In genomic region chr9:109128211-109128610, GRCm38 (mm10) we compare ENCODE assay signal across 10 mouse cellular contexts. TPM values are rescaled to one million over a fixed set of nuclear protein-coding genes. Genes with fewer than 3 reads are reported as not detected.
DNase-seq lines count a peak whose midpoint lies in the region; ATAC-seq and TF ChIP-seq lines count a peak whose summit lies in the region.
"Had no signal": no experiment of that assay in that cellular context is flagged by ENCODE, and none has a peak within 500 bp of the region (broad histone marks: within the 10 kb centered on the region; RNA-seq: fewer than 3 reads in every experiment).

No protein-coding gene starts in this region.

- no peak for ATAC-seq in forebrain, postnatal 0 days
- no peak for ATAC-seq in forebrain, embryonic 12.5 days (ENCODE audit: low FRiP score)

- WGBS in forebrain, postnatal 0 days = 64% methylated on average over 3 of the region's 3 CpGs
- 55% methylated on average over 3 of the region's 3 CpGs for WGBS in forebrain, embryonic 12.5 days

- no peaks in the 10 kb centered on the region for H3K27me3 ChIP-seq in forebrain, postnatal 0 days (ENCODE audit: insufficient read depth, low read length)
- no peaks in the 10 kb centered on the region for H3K27me3 ChIP-seq in forebrain, embryonic 12.5 days
- no peaks in the 10 kb centered on the region for H3K27me3 ChIP-seq in E14TG2a.4 (ENCODE audit: insufficient read depth, low read length)
- H3K27me3 ChIP-seq: midbrain, embryonic 12.5 days had no signal

- no peak overlapping the region for H3K27ac ChIP-seq in forebrain, postnatal 0 days (ENCODE audit: low read depth, low read length)
- no peak overlapping the region for H3K27ac ChIP-seq in forebrain, embryonic 12.5 days
- H3K27ac ChIP-seq in cortical plate, adult 2 months (ENCODE audit: insufficient read depth, low read length) = no peak overlapping the region
- H3K27ac ChIP-seq: midbrain, embryonic 12.5 days had no signal

- no peak overlapping the region for H3K9ac ChIP-seq in forebrain, postnatal 0 days
- no peak overlapping the region for H3K9ac ChIP-seq in forebrain, embryonic 12.5 days
- H3K9ac ChIP-seq: midbrain, embryonic 12.5 days had no signal

- no peak overlapping the region for H3K4me2 ChIP-seq in forebrain, postnatal 0 days (ENCODE audit: low read depth)
- no peak overlapping the region for H3K4me2 ChIP-seq in forebrain, embryonic 12.5 days
- H3K4me2 ChIP-seq: midbrain, embryonic 12.5 days had no signal

- no peak overlapping the region for H3K4me3 ChIP-seq in forebrain, postnatal 0 days (ENCODE audit: low read depth, low read length)
- H3K4me3 ChIP-seq in forebrain, embryonic 12.5 days (replicated peaks) = no peak overlapping the region
- H3K4me3 ChIP-seq in E14TG2a.4 (replicated peaks; ENCODE audit: low read length) = no peak overlapping the region
- H3K4me3 ChIP-seq in cortical plate, adult 2 months (ENCODE audit: insufficient read depth, low read length) = no peak overlapping the region
- H3K4me3 ChIP-seq: midbrain, embryonic 12.5 days had no signal

- TF ChIP-seq CTCF in forebrain, postnatal 0 days (IDR thresholded peaks at IDR 0.05; ENCODE audit: low read depth) = peak; percentile 54
- TF ChIP-seq CTCF in E14TG2a.4 (conservative IDR thresholded peaks at IDR 0.05; ENCODE audit: low read length) = peak; percentile 73
- peak; percentile 28; the same call in 1 of the 2 replicates for TF ChIP-seq CTCF in cortical plate, adult 2 months (IDR thresholded peaks at IDR 0.05; ENCODE audit: extremely low read depth, insufficient read depth, low read length)

- no peaks in the 10 kb centered on the region for H3K36me3 ChIP-seq in forebrain, postnatal 0 days (ENCODE audit: insufficient read depth)
- no peaks in the 10 kb centered on the region for H3K36me3 ChIP-seq in forebrain, embryonic 12.5 days (replicated peaks)
- no peaks in the 10 kb centered on the region for H3K36me3 ChIP-seq in E14TG2a.4 (ENCODE audit: insufficient read depth, low read length)
- H3K36me3 ChIP-seq: midbrain, embryonic 12.5 days had no signal

- H3K9me3 ChIP-seq in forebrain, postnatal 0 days (ENCODE audit: low read length) = no peaks in the 10 kb centered on the region
- no peaks in the 10 kb centered on the region for H3K9me3 ChIP-seq in forebrain, embryonic 12.5 days
- peaks cover 13% of the 10 kb centered on the region for H3K9me3 ChIP-seq in E14TG2a.4 (ENCODE audit: low read length)
- H3K9me3 ChIP-seq: midbrain, embryonic 12.5 days had no signal

- peak; percentile 22 for DNase-seq in forebrain, postnatal 0 days
- DNase-seq in left cerebral cortex, postnatal 4 days = peak; percentile 39
- no peak for DNase-seq in left cerebral cortex, postnatal 10 days (ENCODE audit: extremely low spot score in 1 of 2, low spot score in 2 of 2)
- DNase-seq in cerebellum, adult 8-10 months = no peak
- no peak for DNase-seq in thymus, postnatal 25 days

- no peak for TF ChIP-seq POLR2A in cortical plate, adult 2 months (IDR thresholded peaks at IDR 0.05; ENCODE audit: extremely low read depth, insufficient read depth, low read length)

- H3K4me1 ChIP-seq in forebrain, postnatal 0 days (ENCODE audit: insufficient read depth) = no peaks in the 10 kb centered on the region
- no peaks in the 10 kb centered on the region for H3K4me1 ChIP-seq in forebrain, embryonic 12.5 days
- H3K4me1 ChIP-seq in E14TG2a.4 (replicated peaks; ENCODE audit: low read depth, low read length) = no peaks in the 10 kb centered on the region
- no peaks in the 10 kb centered on the region for H3K4me1 ChIP-seq in cortical plate, adult 2 months (ENCODE audit: control insufficient read depth, insufficient read depth, low read length)
- H3K4me1 ChIP-seq: midbrain, embryonic 12.5 days had no signal

- intact Hi-C loops in left cerebral cortex, postnatal 4 days (cut with DNase I) = no loop called here
- intact Hi-C loops in left cerebral cortex, postnatal 10 days (cut with DNase I) = loop anchor here (10.0 kb wide), 1 partner anchor 737 kb away; no protein-coding TSS in a partner anchor

RNA-seq across cellular contexts. Expression of gene Plxnb1, which starts 33.0 kb away (rescaled TPM):
- 56.3 and 78.2 TPM in 2 replicates for total RNA-seq in forebrain, postnatal 0 days (2014; rRNA removed)
- 7.3 and 10.2 TPM in 2 replicates for polyA plus RNA-seq in forebrain, postnatal 0 days (2015; fragmentation: Nextera tagmentation; extraction: Ambion mirVana)
- polyA plus RNA-seq in forebrain, embryonic 12.5 days (2016; fragmentation: Nextera tagmentation; extraction: Ambion mirVana) = 39.9 and 44.4 TPM in 2 replicates
- 100 to 1,000 TPM in 1 of 2 experiments, 10 to 100 TPM in 1; 90.0 to 105 TPM for total RNA-seq in left cerebral cortex, postnatal 4 days (2021)
- 10 to 100 TPM; 56.9 to 65.2 TPM for total RNA-seq in left cerebral cortex, postnatal 10 days (2021)
- polyA plus RNA-seq in cortical plate, adult 2 months (2012; rRNA removed) = 30.1 and 30.2 TPM in 2 replicates

RNA-seq across cellular contexts. Expression of gene Fbxw21, which starts 33.6 kb away (rescaled TPM):
- not detected in 2 replicates for total RNA-seq in forebrain, postnatal 0 days (2014; rRNA removed)
- not detected in 2 replicates for polyA plus RNA-seq in forebrain, postnatal 0 days (2015; fragmentation: Nextera tagmentation; extraction: Ambion mirVana)
- polyA plus RNA-seq in forebrain, embryonic 12.5 days (2016; fragmentation: Nextera tagmentation; extraction: Ambion mirVana) = not detected in 2 replicates
- not detected for total RNA-seq in left cerebral cortex, postnatal 4 days (2021)
- total RNA-seq in left cerebral cortex, postnatal 10 days (2021) = not detected
- not detected in 2 replicates for polyA plus RNA-seq in cortical plate, adult 2 months (2012; rRNA removed)
- polyA plus RNA-seq: midbrain, embryonic 12.5 days; small intestine, adult 2 months had no signal

RNA-seq across cellular contexts. Expression of gene Tma7, which starts 45.8 kb away (rescaled TPM):
- total RNA-seq in forebrain, postnatal 0 days (2014; rRNA removed) = 177 and 216 TPM in 2 replicates
- 695 and 816 TPM in 2 replicates for polyA plus RNA-seq in forebrain, postnatal 0 days (2015; fragmentation: Nextera tagmentation; extraction: Ambion mirVana)
- polyA plus RNA-seq in forebrain, embryonic 12.5 days (2016; fragmentation: Nextera tagmentation; extraction: Ambion mirVana) = 734 and 744 TPM in 2 replicates
- total RNA-seq in left cerebral cortex, postnatal 4 days (2021) = 100 to 1,000 TPM; 385 to 398 TPM
- 100 to 1,000 TPM; 384 to 385 TPM for total RNA-seq in left cerebral cortex, postnatal 10 days (2021)
- polyA plus RNA-seq in cortical plate, adult 2 months (2012; rRNA removed) = 206 and 214 TPM in 2 replicates

RNA-seq across cellular contexts. Expression of gene Ccdc51, which starts 45.9 kb away (rescaled TPM):
- 12.2 and 12.9 TPM in 2 replicates for total RNA-seq in forebrain, postnatal 0 days (2014; rRNA removed)
- polyA plus RNA-seq in forebrain, postnatal 0 days (2015; fragmentation: Nextera tagmentation; extraction: Ambion mirVana) = 6.4 and 7.2 TPM in 2 replicates
- 13.9 and 14.9 TPM in 2 replicates for polyA plus RNA-seq in forebrain, embryonic 12.5 days (2016; fragmentation: Nextera tagmentation; extraction: Ambion mirVana)
- 1 to 10 TPM; 7.9 to 8.4 TPM for total RNA-seq in left cerebral cortex, postnatal 4 days (2021)
- 1 to 10 TPM; 6.4 TPM for total RNA-seq in left cerebral cortex, postnatal 10 days (2021)
- polyA plus RNA-seq in cortical plate, adult 2 months (2012; rRNA removed) = 6.2 and 6.3 TPM in 2 replicates

RNA-seq across cellular contexts. Expression of gene Atrip, which starts 54.3 kb away (rescaled TPM):
- total RNA-seq in forebrain, postnatal 0 days (2014; rRNA removed) = 45.2 and 46.1 TPM in 2 replicates
- polyA plus RNA-seq in forebrain, postnatal 0 days (2015; fragmentation: Nextera tagmentation; extraction: Ambion mirVana) = 34.6 and 34.8 TPM in 2 replicates
- polyA plus RNA-seq in forebrain, embryonic 12.5 days (2016; fragmentation: Nextera tagmentation; extraction: Ambion mirVana) = 32.4 and 32.5 TPM in 2 replicates
- total RNA-seq in left cerebral cortex, postnatal 4 days (2021) = 10 to 100 TPM; 33.4 to 37.4 TPM
- total RNA-seq in left cerebral cortex, postnatal 10 days (2021) = 10 to 100 TPM; 24.4 to 29.0 TPM
- 36.4 and 37.1 TPM in 2 replicates for polyA plus RNA-seq in cortical plate, adult 2 months (2012; rRNA removed)

Comparison
In these comparisons a context has a peak if more than half of its experiments do, and no peak if none do; other contexts are left out.
1. DNase-seq: peak in forebrain, postnatal 0 days (single experiment) and left cerebral cortex, postnatal 4 days (single experiment); none in left cerebral cortex, postnatal 10 days (0 of 2), cerebellum, adult 8-10 months (single experiment) and thymus, postnatal 25 days (single experiment).
2. Peak in every context shown above with its lines, with median percentiles within 50 percentile points of each other: CTCF ChIP-seq.